Mouse (Mus musculus) heart, postnatal 4 days (tissue): ENCODE results near the gene Cep170b. TPM values are rescaled to one million over a fixed set of nuclear protein-coding genes. Genes with fewer than 3 reads are reported as not detected.
A peak's percentile ranks its signal among the peaks of the same experiment; 100 is the strongest.

ENCODE experiments used
- DNase-seq: peaks from one replicate; pipeline ENCODE4 v3.0.0; 2021
- total RNA-seq, 2 experiments: library from RNA; stranded (reverse); gene quantifications; 2 replicates each; pipeline ENCODE4 v1.2.3; 2021

The Cep170b gene
- total RNA-seq, 2 experiments from 2014 or later = 13.1 to 14.1 TPM

DNA sequence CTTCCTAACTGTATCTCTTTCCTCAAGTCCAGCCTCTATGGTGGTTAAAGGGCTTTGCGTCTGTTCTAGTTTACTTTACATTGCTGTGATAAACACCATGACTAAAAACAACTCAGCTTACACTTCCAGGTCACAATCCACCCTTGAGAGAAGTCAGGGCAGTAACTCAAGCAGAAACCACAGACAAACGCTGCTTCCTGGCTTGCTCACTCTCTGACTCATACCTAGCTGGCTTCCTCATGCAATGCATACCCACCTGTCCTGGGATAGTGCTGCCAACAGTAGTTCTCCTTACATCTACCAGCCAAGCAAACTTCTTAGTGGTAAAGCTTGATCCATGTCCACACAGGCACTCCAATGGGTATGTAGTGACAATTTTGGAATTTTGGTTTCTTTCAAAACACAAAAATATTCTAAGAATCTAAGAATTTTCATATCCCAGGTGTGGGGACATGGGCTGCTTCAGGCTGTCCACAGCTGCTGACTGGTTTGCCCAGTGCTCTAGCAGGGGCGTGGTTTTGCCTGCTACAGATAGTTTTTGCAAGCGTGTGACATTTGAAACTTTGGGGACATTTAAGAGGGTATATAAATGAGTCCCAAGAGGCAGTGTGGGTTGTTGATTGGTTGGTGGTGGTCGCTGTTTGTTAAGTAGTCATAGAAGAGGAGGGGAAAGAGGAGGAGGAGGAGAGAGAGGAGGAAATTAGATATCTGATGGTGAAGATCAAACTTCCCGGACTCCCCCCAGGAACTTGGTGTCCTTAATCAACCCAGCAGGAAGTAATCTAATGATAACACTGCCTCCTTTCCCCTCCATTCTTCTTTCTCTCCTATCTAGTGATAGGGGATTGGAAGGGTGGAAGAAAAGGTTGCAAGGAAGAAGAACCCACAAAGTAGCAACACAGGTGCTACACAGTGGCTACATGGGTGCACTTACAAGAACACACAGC is 17.6 kb upstream of the Cep170b start:
- DNase-seq = no peak

DNA sequence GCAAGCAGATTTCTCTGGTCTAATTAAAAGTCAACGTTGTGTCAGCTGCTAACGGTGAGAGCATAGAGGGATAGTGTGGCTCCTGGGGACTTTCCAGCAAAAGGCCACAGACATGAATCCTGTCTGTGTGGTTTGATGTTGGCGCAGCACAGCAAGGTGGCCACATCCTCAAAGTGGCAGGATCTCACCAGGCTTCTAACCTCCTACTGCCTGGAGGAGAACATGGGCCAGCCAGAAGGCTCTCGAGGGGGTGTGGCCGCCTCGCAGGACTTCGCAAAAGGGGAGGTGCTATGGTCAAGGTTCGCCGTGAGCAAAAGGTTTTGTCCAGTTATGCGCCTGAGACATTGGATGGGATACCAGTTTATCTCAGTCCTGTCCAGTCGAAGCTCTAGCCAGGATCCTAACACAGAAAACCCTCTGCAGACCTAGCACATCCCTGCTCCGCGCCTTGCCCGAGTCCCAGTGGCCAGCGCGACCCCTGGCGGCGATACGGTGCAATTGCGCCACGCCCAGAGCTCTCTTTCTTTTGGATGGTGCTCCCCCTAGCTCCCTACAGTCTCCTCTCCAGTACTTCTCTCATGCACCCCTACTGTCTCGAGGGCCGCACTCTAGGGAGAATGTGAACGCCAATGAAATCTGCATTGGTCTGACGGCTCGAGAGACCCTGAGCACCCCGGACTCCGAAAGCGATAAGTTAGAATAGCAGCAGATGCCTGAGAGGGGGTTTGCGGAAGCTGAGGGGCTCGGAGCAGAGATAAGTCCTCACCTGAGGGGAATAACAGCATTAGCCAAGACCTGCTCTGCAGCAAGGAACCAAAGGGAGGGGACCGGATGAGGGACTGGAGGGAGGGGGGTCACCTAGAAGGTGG is 13.3 kb upstream of the Cep170b start:
- peak; percentile 96 for DNase-seq

DNA sequence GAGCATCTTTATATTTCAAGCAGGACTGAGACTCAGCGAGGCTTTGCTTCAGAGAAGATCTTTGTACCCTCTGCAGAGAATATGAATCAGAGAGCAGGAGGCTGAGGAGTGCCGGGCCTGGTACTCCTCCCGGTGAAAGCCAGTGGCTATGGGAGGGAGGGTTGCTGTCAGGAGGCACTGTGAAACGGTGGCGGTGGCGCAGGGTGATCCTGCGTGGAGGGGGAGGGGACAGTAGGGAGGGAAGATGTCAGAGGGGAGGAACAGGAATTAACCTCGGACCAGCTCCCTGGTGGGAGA is 12.7 kb upstream of the Cep170b start:
- DNase-seq = no peak

DNA sequence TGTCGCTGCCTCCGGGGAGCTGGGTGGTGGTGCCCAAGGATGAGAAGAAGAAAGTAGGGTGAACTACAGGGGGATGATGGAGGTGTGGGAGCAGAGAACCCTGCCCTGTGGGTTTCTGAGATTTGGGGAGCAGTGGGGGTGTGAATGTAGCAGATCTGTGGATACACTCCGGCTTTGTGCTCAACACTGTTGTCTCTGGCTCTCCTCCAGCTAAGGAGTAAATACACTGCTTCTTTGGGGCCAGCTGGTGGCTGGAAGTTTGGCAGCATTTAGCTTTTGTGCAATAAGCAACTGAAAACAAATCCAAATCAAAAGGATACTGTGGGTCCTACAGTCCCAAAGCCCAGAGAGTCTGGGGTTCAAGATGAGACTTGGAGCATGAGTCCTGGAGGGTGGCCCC is 6.3 kb upstream of the Cep170b start:
- no peak for DNase-seq

DNA sequence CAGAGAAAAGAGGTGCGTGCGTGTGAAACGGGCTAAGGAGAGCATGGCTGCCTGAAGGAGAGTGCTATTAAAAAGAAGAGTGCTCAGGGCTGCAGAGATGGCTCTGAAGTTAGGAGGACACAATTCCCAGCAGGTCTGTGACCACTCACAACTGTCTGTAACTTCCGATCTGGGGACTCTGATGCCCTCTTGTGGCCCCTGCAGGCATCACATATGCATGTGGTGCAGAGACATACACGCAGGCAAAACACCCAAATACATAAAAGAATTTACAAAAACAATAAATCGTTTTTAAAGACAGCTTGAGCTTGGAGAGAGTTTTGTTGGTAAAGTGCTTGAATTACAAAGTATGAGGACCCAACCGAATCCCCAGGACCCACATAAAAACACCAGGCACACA is 3.1 kb upstream of the Cep170b start:
- peak; percentile 69 for DNase-seq

DNA sequence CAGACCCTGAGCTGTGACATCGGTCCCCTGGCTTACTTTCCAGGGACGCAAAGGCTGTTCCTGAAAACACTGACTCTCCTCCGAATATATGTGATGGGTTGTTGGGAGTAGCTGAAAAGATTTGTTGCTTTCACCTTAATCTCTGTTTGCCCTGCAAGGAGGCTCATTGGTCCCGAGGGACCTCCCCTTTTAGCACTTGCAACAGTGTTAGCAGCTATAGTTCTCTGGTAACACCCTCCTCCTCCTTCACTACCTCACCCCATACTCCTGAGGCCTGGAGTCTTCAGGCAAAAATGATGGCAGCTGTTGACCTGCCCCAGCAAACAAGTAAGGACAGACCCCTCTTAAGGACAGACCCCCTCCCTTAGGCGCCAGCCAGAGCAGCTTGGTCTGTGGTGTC is 1.3 kb upstream of the Cep170b start:
- no peak for DNase-seq

DNA sequence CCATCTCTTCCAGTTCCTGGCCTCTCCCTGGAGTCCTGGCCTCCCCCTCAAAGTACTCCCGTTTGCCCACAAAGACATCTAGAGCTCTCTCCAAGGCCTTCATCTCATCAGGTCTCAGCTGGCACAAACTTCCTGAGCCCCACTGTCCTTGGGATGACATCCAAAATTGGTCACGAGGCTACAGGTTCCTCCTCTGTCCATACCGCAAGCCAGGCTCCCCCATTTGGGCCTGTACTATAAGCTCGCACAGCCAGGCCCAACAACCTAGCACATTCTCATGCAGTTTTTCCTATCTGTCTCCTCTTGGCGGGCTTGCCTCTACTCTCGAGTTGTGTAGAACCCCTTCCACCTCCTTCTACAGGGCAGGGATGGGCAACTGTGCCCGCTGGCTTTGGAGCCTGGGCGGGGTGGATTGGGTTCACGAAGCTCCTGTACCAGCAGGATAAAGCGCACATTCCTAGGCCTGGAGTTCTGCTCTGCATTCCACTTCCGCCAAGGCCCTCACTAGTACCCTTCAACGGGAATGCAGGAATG is 702 bp downstream of the Cep170b start:
- DNase-seq = no peak

DNA sequence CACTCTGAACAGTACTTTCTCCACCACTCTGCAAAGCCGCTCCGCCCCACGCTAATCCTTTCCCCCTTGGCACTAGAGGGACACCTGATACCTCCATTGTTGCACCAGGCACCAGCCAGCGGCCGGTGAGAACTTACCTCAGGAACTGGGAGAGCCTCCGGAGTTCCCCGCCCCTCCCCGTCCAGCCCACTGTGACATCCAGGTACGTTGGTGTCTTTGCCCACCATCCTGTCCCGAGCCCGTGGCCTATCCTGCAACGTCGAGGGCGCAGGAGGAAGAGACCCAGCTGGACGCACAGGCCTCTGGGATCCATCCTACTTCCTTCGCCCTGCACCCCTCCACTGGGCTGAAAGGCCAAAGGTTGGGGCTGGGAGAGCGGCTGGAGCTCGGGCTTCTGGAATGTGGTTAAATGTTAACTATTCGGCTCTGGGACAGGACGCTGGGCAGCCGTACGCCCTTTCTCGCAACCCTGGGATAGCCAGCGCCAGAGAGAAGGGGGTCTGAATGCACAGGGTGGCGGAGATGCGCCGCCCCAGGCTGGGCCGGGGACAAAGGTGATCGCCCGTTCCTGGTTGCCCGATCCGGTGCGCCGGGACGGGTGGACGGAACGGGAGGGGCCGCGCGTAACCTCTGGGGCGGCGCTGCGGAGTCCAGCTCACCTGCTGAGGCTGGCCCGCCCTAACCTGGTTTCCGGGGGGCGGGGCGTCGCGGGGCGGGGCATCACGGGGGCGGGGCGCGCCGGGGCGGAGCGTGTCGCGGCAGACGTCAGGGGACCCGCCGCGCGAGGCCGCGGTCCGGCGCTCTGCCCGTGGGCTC is 1.4 kb downstream of the Cep170b start:
- DNase-seq = peak; percentile 56

DNA sequence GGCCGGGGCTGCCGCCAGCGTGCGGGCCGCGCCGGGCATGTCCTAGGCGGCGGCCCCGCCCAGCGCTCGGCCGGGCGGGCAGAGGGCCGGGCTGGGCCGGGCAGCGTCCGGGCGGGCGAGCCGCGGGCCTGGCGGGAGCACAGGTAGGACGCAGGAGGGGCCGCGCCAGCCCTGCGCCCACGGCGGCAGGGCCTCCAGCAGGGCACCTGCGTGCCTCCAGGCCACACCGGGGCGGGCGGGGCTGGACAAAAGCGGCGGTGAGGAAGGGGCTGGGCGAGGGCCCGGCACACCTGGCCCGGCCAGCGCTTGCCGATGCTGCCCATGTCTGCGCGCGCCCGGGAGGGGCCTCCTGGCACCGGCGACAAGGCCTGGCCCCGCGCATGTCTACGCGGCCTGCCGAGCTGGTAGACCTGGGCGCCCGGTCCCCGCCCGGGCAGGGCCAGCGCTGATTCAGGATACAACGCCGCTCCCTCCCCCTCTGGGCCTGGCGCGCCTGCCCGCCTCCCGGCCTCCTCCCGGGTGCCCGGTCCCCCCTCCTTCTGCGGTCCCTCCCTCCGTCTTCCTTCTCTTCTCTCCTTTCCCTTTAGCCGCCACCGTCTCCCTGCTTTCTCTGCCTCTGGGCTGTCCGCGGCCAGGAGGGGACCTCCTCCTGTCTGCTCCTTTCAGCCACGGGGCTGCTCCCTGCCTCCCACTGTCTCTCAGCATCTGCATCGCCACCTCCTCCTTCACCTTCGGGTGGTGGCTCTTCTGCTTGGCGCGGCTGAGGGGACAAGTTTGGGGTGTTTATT is 2.2 kb downstream of the Cep170b start:
- DNase-seq = peak; percentile 61

DNA sequence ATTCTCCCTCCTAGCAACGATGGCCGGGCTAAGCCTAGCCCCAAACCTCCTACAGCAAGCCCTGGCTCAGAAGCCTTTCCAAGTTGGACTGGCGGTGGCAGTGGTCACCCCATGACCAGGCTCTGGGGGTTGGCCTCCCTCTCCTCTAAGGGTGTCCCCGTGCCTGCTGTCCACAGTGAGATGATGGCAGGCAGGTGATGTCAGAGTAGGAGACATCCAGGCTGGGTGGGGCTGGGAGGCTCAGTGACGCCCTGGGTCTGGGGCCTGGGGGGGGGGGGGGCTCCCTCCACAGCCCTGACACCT is 2.7 kb downstream of the Cep170b start:
- no peak for DNase-seq

DNA sequence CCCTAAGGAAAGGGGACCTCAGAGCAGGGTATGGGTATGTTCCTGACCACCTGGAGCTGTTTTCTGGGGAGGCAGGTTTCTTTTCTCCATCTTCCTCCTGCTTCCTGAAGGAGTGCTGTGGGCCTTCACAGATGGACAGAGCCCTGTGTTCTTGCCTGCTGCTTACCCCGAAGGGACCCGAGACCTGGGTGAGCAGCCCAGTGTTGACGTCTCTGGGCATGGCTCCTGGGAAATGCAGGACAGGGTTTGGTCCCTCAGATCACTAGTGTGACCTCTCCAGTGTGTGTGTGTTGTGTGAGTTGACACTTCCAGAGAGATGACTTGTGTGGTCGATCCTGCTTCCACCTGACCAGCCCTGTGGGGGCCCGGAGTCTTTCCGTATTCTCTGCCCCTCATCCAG is 3.2 kb downstream of the Cep170b start:
- DNase-seq = no peak

DNA sequence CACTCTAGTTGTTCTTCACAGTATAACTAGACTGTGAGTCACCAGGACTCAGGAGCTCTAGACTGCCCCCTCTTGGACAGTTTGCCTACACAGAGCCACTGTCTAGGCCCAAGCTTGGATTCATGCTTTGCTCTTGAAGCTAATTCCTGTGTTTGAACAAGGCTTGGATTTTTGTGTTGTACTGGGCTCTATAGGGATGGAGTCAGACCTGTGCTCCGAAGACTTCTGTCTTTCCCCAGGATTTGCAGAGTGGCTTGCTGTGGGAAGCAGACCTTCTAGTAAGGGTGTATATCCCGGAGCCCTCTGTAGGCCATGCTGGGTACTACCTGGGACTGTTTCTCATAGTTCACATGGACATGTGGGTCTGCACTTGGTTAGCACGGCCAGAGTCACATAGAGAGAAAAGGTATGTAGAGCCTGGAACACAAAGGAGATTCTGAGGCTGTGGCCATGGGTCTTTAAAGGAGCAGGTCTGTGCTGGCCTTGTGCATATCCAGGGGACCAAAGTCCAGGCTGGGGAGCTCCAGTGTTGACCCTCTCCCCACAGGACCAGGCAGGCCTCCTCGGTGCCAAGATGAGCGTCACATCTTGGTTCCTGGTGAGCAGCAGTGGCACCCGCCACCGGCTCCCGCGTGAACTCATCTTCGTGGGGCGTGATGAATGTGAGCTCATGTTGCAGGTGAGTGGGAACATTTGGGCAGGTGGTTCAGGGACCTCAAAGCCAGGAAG is 4.0 kb downstream of the Cep170b start:
- peak; percentile 82 for DNase-seq

DNA sequence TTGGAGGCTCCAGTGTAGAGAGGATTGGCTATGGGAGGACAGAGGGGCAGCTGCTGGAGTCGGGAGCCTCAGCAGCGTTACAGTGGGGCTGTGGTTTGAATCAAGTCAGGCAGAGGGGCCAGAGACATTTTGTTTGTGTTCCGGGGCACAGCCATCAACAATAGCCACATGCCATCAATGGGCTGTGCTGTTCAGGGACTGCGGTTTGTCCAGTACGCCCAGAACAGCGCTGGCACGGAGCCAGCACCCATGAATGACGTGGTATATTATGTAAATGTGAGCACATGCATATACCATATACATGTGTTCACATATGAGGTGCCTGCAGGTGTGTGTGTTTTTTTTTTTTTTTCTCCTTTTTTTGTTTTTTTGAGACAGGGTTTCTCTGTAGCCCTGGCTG is 7.5 kb downstream of the Cep170b start:
- no peak for DNase-seq

DNA sequence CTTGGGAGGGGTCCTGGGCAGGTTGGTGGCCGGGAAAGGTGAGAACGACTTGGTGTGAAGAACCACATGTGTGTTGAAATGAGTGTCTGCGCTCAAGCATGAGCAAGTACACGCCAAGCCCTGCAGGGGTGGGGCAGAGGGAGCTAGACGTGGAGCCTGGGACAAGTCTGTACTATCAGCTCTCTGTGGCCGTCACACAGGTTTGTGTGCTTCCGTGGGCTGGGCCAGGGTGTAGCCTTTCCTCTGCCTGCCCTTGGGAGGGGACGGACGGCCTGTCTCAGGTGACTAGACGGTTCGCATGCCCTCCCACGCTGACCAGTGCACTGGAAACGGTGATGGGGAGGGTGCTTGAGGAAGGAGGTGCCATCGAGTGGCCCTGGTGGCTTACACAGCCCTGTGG is 10.6 kb downstream of the Cep170b start:
- DNase-seq = no peak

DNA sequence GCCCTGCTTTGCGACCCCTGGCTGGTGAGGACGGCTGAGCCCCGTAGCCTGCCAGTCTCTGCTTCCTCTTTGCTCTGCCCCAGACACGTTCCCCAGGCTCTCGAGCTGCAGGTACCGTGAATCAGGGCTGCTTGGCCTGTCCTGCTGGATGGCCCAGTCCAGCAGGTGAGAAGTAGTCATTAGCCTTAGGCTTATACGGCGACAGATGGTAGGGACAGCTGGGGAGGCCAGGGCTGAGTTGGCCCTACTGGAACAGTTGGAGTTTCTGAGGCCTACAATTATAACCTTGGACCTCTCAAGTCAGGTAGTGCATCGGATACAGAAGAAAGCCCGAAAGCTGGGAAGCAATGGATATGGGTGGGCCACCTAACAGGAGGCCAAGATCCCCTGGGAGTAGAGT is 12.3 kb downstream of the Cep170b start:
- no peak for DNase-seq

DNA sequence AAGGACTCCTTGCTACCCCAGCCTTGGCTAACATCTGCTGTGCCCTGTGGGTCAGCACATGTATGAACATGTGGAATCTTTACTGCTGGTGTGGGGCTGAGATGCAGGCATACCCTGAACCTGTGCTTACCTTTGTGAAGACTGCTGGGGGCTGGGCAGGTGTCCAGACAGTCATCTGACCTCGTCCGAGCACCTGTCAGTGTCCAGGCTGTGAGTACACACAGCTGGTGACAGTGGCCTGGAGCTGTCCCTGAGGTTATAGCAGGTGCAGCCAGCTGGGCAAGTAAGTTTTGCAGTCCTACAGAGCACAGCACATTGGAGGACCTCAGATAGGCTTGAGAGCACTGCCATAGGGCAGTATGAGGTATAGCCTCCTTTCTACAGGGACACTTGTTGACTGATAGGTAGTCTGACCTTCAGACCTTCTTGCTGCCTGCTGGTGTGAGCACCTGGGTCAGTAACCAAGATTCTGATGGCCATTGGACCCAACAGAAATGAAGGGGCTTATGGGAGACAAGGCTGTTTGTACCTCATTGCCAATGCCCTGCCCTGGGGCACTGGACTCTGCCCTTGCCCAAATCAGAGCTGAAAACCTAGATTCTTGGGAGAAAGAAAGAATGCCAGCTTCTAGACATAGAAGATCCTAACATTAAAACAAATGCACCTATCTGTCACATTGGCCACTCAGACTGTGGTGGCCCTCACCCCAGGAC is 14.0 kb downstream of the Cep170b start:
- DNase-seq = no peak

DNA sequence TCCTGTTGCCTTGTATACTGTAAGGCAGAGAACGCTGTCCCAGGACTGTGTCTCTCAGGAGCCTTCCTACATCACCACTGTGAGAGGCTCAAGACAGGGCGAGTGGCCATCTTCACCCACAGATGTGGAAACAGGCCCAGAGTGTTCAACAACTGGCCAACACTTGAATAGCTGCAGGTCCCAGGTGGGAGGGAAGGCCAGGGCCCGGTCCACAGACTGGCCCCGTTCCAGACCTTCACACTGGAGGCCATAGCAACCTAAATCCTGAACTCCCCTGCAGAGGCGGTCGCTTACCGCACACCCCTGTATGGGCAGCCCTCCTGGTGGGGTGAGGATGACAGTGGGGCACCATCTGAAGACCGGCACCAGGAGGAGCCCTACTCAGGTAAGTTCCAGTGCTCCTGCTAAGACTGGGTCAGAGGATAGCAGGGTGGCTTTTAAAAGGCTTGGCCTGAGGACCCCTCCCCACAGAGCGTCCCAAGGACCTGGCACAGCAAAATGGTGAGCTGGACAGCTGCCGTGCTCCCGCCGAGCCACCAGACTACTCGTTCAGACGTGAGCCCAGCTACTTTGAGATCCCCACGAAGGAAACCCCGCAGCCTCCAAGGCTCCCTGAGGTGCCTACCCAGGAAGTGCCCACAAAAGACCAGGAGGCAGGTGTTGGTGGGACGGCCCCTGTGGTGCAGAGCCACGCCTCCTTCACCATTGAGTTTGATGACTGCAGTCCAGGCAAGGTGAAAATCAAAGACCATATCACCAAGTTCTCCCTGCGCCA is 14.8 kb downstream of the Cep170b start:
- DNase-seq = no peak

DNA sequence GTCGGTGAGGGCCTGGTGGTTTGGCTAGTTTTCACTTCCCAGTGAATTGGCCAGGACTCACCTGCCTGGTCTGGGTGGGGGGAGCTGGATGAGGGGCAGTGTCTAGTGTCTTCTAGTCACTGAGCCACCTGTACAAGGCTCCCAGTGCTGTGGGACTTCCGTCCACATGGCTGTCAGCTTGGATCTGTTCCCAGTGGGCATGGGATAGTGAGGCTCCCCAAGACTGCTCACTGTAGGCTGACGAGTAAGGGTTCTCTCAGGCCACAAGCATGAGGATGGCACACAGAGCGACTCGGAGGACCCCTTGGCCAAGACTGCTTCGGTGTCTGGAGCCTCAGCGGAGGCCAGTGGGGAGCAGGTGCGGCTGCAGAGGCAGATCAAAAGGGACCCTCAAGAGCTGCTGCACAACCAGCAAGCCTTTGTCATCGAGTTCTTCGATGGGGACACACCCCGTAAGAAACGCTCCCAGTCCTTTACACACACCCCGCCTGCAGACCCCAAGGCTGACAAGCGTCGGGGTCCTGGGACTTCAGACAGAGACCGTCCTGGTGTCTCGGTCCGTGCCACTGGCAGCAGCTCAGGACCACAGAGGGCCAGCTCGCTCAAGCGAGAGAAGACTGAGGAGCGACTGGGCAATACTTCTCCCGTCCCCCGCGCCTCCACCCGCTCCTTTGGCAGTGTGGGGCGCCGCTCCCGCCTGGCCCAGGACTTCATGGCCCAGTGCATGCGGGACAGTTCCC is 15.8 kb downstream of the Cep170b start:
- DNase-seq = no peak

DNA sequence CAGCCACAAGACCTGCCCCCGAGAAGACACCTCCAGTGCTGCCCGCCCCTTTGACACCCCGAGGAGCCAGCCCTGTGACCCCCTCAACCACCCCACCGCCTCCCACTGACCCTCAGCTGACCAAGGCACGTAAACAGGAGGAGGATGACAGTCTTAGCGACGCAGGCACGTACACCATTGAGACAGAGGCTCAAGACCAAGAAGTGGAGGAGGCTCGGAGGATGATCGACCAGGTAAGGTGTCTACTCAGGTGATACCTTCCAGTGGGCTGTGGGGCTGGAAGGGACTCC is 16.3 kb downstream of the Cep170b start:
- DNase-seq = no peak
